Mouse (Mus musculus) lung, embryonic 14.5 days (tissue): ENCODE data around the gene Slc2a5. TPM values are rescaled to one million over a fixed set of nuclear protein-coding genes. Genes with fewer than 3 reads are reported as not detected.
A peak's percentile ranks its signal among the peaks of the same experiment; 100 is the strongest.

Experiments used
- ATAC-seq: fragments of 200-750 bp; cut with Nextera tagmentation; 2 replicates; pipeline ENCODE4 v1.8.0; 2017; ENCODE audit warnings: mild to moderate bottlenecking, moderate TSS enrichment, moderate library complexity; ENCODE audit not compliant: insufficient read depth
- DNase-seq: peaks from one replicate; pipeline ENCODE4 v3.0.0-alpha.2; 2015
- H3K27ac ChIP-seq: fragments of 300-500 bp; sonication (generic); 2 replicates; pipeline ENCODE4 v1.5.1; 2014; ENCODE audit warnings: low read depth, mild to moderate bottlenecking, moderate library complexity
- H3K27me3 ChIP-seq: fragments of 300-500 bp; sonication (generic); 2 replicates; pipeline ENCODE4 v1.6.1; 2014; ENCODE audit warnings: low read length, control low read depth; ENCODE audit not compliant: insufficient read depth
- H3K36me3 ChIP-seq: fragments of 300-500 bp; sonication (generic); 2 replicates; pipeline ENCODE4 v1.6.1; 2014; ENCODE audit warnings: control low read depth; ENCODE audit not compliant: insufficient read depth
- H3K4me1 ChIP-seq: fragments of 300-500 bp; sonication (generic); 2 replicates; pipeline ENCODE4 v1.6.1; 2014; ENCODE audit warnings: antibody characterized with exemption, control low read depth; ENCODE audit not compliant: insufficient read depth
- H3K4me2 ChIP-seq: fragments of 300-500 bp; sonication (generic); 2 replicates; pipeline ENCODE4 v1.6.1; 2014; ENCODE audit warnings: mild to moderate bottlenecking
- H3K4me3 ChIP-seq: fragments of 300-500 bp; sonication (generic); 2 replicates; pipeline ENCODE4 v1.5.1; 2014; ENCODE audit warnings: low read depth, low read length
- H3K9ac ChIP-seq: fragments of 300-500 bp; sonication (generic); 2 replicates; pipeline ENCODE4 v1.6.1; 2014
- H3K9me3 ChIP-seq: fragments of 300-500 bp; sonication (generic); 2 replicates; pipeline ENCODE4 v1.6.1; 2016; ENCODE audit warnings: low read depth, low read length, control low read depth
- CTCF ChIP-seq: IDR thresholded peaks from 2 replicates; pipeline ENCODE4 v1.5.1; 2016; ENCODE audit warnings: antibody characterized with exemption, low read depth
- WGBS: fragments of 180-500 bp; shearing (Covaris S2); extraction: QIAGEN DNeasy Blood & Tissue Kit; methylation state at CpG from one replicate; pipeline ENCODE4 v1.1.7; 2014; 5-methylcytosine and 5-hydroxymethylcytosine counted together
- polyA plus RNA-seq: library from polyadenylated mRNA; unstranded; fragments of >200 nt; fragmentation: Nextera tagmentation; extraction: Ambion mirVana; gene quantifications from 2 replicates; pipeline ENCODE4 v1.2.1, GENCODE M21; 2014

The Slc2a5 gene
- polyA plus RNA-seq, 1 experiment from 2014 or later = 0.70 TPM

GRCm38 (mm10) chr4:150137368-150138083 is 18.4 kb downstream of the Slc2a5 start:
- Histone ChIP-seq H3K9me3 (no peaks in the 10 kb centered on the region), H3K4me2 (peak overlapping the region; percentile 57; the same call in 1 of the 2 replicates), H3K9ac (no peak overlapping the region), H3K27me3 (no peaks in the 10 kb centered on the region), H3K36me3 (no peaks in the 10 kb centered on the region), H3K4me1 (peaks cover 5% of the 10 kb centered on the region), H3K27ac (no peak overlapping the region), H3K4me3 (no peak overlapping the region)
- no peak for DNase-seq
- peak; percentile 6; the same call in 1 of the 2 replicates for ATAC-seq
- 84% methylated on average over 7 of the region's 7 CpGs for WGBS
- no peak for TF ChIP-seq CTCF

- Histone ChIP-seq H3K27me3 (no peaks in the 10 kb centered on the region), H3K4me1 (peaks cover 5% of the 10 kb centered on the region), H3K36me3 (no peaks in the 10 kb centered on the region), H3K4me3 (no peak overlapping the region), H3K9ac (no peak overlapping the region), H3K9me3 (no peaks in the 10 kb centered on the region), H3K4me2 (peak overlapping the region; percentile 57), H3K27ac (no peak overlapping the region)
- ATAC-seq (peak; percentile 74), DNase-seq (peak; percentile 92)
- 0 out of 2 replicates have a peak, but pooled peaks have one; percentile 1 for TF ChIP-seq CTCF
- 9% methylated on average over 9 of the region's 9 CpGs for WGBS
Observed at GRCm38 (mm10) chr4:150138084-150138543, 19.0 kb downstream of the Slc2a5 start.

GRCm38 (mm10) chr4:150139090-150139489 is 20.0 kb downstream of the Slc2a5 start:
- H3K9ac ChIP-seq = no peak overlapping the region
- H3K9me3 ChIP-seq = no peaks in the 10 kb centered on the region
- DNase-seq (no peak), ATAC-seq (no peak)
- H3K4me1 ChIP-seq = peaks cover 5% of the 10 kb centered on the region
- no peak for TF ChIP-seq CTCF
- H3K27me3 ChIP-seq = no peaks in the 10 kb centered on the region
- H3K27ac ChIP-seq = no peak overlapping the region
- H3K36me3 ChIP-seq = no peaks in the 10 kb centered on the region
- no peak overlapping the region for H3K4me3 ChIP-seq
- H3K4me2 ChIP-seq = no peak overlapping the region
- 57% methylated on average over 13 of the region's 13 CpGs for WGBS

GRCm38 (mm10) chr4:150140346-150140745 is 21.3 kb downstream of the Slc2a5 start:
- 69% methylated on average over 7 of the region's 7 CpGs for WGBS

GRCm38 (mm10) chr4:150144242-150144641 is 25.2 kb downstream of the Slc2a5 start:
- no peak overlapping the region for H3K4me2 ChIP-seq

More at GRCm38 (mm10) chr4:150140346-150140745, 21.3 kb downstream of the Slc2a5 start:
- no peak for ATAC-seq
- H3K4me1 ChIP-seq = peaks cover 5% of the 10 kb centered on the region
- TF ChIP-seq CTCF = no peak
- H3K9ac ChIP-seq = no peak overlapping the region
- no peaks in the 10 kb centered on the region for H3K9me3 ChIP-seq
- H3K27me3 ChIP-seq = no peaks in the 10 kb centered on the region
- no peak for DNase-seq
- no peak overlapping the region for H3K27ac ChIP-seq
- no peak overlapping the region for H3K4me2 ChIP-seq
- no peaks in the 10 kb centered on the region for H3K36me3 ChIP-seq
- no peak overlapping the region for H3K4me3 ChIP-seq

GRCm38 (mm10) chr4:150146286-150146685 is 27.2 kb downstream of the Slc2a5 start:
- Histone ChIP-seq H3K27ac (no peak overlapping the region), H3K9me3 (no peaks in the 10 kb centered on the region), H3K27me3 (no peaks in the 10 kb centered on the region), H3K4me3 (no peak overlapping the region), H3K4me2 (no peak overlapping the region), H3K36me3 (no peaks in the 10 kb centered on the region), H3K9ac (no peak overlapping the region), H3K4me1 (no peaks in the 10 kb centered on the region)
- no peak for TF ChIP-seq CTCF
- DNase-seq (no peak), ATAC-seq (no peak)
- WGBS = 70% methylated on average over 4 of the region's 4 CpGs

More at GRCm38 (mm10) chr4:150144242-150144641, 25.2 kb downstream of the Slc2a5 start:
- ATAC-seq = no peak
- WGBS = 20% methylated on average over 12 of the region's 12 CpGs
- no peak overlapping the region for H3K4me3 ChIP-seq
- no peaks in the 10 kb centered on the region for H3K4me1 ChIP-seq
- H3K9ac ChIP-seq = no peak overlapping the region
- no peaks in the 10 kb centered on the region for H3K36me3 ChIP-seq
- H3K27ac ChIP-seq = no peak overlapping the region
- H3K9me3 ChIP-seq = no peaks in the 10 kb centered on the region
- peak; percentile 55 for DNase-seq
- no peak for TF ChIP-seq CTCF
- H3K27me3 ChIP-seq = no peaks in the 10 kb centered on the region

GRCm38 (mm10) chr4:150151045-150151444 is 32.0 kb downstream of the Slc2a5 start:
- Histone ChIP-seq H3K9me3 (no peaks in the 10 kb centered on the region), H3K27ac (no peak overlapping the region), H3K4me3 (no peak overlapping the region), H3K9ac (no peak overlapping the region), H3K36me3 (no peaks in the 10 kb centered on the region), H3K27me3 (no peaks in the 10 kb centered on the region), H3K4me2 (no peak overlapping the region), H3K4me1 (no peaks in the 10 kb centered on the region)
- no peak for DNase-seq
- 70% methylated on average over 7 of the region's 7 CpGs for WGBS
- 0 out of 2 replicates have a peak, but pooled peaks have one; percentile 33 for TF ChIP-seq CTCF
- no peak for ATAC-seq
